Mouse (Mus musculus) telencephalon, adult 2 months (tissue): ENCODE measurements at regions not wholly inside any gene's neighbourhood (a gene's known extent, or its start where the extent isn't known, plus 50 kb on each side); places are given as distances from the start of the nearest gene placed in this dataset.

Experiments used
- DNase-seq: peaks from one replicate; pipeline ENCODE4 v3.0.0-alpha.2; 2011; ENCODE audit warnings: low read depth, low spot score

GRCm38 (mm10) chr10:111111020-111111419 lies 53.5 kb upstream of the Osbpl8 start:
- no peak for DNase-seq

- DNase-seq = peak; percentile 55
Observed at GRCm38 (mm10) chr10:111108658-111109633, 55.6 kb upstream of the Osbpl8 start.

GRCm38 (mm10) chr10:111107852-111108251 lies 56.7 kb upstream of the Osbpl8 start:
- DNase-seq = no peak

GRCm38 (mm10) chr10:111107387-111107786 lies 57.2 kb upstream of the Osbpl8 start:
- peak; percentile 58 for DNase-seq

DNA sequence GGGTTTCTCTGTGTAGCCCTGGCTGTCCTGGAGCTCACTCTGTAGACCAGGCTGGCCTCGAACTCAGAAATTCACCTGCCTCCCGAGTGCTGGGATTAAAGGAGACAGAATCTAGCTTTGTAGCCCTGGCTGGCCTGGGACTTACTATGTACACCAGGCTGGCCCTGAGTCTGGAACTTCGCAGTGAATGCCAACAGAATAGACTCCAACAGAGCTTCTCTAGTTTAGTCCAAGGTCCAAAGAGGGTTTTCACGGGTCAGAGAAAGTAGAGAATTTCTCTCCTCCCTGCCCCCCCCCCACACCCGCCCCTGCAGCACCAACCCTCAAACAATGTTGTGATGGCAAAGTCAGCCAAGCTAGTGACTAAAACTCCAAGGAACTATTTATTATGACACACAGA lies 58.1 kb upstream of the Osbpl8 start:
- no peak for DNase-seq

GRCm38 (mm10) chr10:111105662-111106061 lies 58.9 kb upstream of the Osbpl8 start:
- no peak for DNase-seq

DNA sequence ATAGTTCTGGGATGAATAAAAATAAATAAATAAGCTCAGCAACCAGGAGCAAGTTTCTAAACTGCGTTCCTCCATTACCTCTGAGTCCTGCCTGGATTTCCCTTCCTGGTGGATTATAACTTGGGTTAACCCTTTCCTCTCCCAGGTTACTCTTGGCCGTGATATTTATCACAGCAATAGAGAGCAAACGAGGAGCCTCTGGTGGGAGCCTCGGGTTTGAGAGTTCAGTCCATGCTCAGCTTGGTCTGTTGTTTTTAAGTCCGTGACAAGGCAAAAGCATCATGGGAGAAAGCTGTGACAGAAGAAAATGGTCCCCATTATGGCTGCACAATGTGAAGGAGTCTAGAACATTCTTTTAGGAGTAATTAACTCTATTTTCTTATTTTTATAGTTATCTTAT lies 61.0 kb upstream of the Osbpl8 start:
- no peak for DNase-seq

DNA sequence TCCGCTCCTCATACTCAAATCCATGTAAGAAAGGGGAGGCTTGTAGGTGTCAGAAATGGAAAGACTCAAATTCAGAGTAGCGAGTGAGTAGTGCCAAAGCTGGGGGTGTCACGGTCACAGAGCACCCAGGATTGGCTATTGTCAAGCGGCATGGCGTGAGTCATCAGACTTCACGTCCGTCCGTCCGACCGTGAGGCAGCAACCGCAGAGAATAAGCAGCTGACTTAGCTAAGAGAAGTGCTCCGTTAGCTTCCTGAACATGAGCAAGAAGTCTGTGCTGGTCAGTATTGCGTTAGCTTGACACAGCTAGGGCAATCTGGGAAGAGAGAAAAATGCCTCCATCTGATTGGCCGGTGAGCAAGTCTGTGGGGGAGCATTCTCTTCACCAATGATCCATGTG lies 61.5 kb upstream of the Osbpl8 start:
- DNase-seq = no peak

DNA sequence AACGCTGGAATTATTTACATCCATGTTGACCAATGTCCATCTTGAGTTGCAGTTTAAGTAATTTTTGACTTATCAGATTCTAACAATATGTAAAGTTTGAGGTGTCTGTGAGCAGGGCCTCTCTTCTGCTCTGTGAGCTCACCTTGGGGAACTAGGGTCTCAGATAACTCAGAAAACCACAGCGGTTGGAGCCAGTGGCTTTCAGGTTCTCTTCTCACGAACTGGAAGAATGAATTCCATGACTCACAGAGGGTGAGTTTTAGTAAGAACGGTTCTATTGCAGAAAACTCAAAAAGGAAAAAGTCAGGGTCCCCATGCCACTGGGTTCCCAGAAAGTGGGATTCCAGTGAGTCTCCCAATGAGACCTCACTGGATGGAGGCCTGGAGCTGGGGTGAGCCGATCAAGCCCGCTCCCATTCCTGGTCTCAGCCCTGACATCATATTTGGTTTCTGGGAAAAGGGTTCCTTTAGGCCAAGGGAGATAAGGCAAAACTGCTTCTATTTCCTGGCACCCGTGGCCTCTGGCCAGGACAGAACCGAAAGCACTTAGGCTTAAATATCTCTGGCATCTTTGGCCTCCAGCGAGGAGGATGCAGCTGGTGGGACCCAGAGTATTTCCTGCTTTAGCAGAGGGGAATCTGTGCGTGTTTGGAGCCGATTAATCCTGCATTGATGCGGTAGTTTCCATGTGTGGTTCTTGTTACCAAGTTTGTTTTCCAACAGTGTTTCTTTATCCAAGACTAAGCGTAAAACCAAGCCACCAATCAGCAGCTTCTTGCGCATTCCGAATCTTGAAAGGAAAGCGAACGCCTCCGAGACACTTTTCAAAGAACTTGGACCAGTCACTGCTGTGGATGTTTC lies 62.4 kb upstream of the Osbpl8 start:
- no peak for DNase-seq

- DNase-seq = peak; percentile 68
Observed at GRCm38 (mm10) chr10:111099812-111100464, 64.6 kb upstream of the Osbpl8 start.

DNA sequence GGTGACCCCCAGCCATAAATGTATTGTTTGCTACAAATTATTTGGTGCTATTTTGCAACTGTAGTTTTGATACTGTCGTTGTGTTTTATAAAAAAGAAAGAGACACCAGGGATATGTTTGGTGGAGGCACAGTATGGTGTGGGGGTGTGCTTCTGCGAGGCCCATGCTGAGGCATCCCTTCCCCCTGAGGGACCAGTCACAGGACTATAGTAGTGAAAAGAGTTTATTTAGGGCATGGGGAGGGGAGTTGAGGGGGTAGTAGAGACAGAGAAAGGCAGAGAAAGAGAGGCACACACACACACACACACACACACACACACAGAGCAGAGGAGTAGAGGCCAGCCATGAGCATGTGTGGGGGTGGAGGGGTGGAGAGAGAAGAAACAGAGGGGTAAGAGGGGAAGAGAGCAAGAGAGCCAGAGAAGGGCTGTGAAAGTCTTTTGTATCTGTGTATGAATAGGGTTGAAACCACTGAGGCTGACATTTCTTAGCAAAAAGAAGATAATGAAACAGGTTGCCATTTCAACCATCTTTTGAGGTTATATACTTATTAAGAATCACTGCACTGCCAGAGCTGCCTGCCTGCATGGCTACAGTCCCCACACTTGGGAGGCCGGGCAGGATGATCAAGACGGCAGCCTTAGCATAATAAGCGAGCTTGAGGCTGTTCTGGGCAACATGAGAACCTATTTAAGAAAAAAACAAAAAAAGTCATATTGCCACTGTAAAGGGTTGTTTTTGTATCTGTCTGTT lies 65.3 kb upstream of the Osbpl8 start:
- DNase-seq = no peak

- DNase-seq = no peak
Observed at GRCm38 (mm10) chr10:111097245-111097644, 67.3 kb upstream of the Osbpl8 start.

- no peak for DNase-seq
Observed at GRCm38 (mm10) chr10:111096811-111097210, 67.7 kb upstream of the Osbpl8 start.

- no peak for DNase-seq
Observed at GRCm38 (mm10) chr10:111094405-111094804, 70.1 kb upstream of the Osbpl8 start.

GRCm38 (mm10) chr10:111089382-111089781 lies 75.2 kb upstream of the Osbpl8 start:
- DNase-seq = no peak

DNA sequence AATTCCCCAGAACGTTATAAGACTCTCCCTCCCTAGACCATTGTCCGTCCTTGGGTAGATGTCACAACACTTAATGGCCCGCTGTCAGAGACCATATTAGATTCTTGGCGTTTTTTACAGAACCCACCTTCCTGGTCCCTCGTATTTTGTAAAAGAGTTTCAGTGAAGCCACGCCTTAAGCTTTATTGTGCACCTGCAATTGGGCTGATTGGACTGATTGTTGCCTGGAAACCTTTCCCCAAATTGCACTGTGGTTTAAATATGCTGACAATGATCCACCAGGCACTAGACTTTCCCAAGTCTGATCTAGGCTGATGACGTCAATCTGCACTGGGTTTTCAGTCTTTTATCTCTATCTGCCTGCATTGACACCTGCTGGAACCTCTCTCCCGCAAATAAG lies 75.6 kb upstream of the Zdhhc17 start:
- no peak for DNase-seq

DNA sequence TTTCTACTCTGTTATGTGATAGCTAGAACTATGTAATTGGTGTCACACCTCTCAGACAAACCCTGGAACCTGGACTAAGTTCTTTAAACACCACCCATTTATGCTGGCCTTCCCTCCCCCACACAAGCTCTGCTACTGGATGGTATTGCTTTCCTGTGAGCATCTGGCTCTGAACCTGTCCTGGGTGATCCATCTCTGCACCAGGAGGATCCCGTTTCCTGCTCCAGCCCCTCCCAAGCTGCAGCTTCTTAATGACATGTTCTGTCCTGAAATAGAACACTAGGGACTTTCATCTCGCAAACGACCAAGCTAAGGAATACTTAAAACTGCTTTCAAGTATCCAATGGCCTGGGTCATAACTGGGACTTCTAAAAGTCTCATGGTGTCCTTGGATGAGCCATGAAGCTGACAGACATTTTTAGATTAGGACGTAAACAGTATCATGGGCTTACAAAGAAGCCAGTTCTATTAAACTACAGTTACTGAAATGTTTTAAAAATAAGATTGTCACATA lies 74.4 kb upstream of the Zdhhc17 start:
- no peak for DNase-seq

GRCm38 (mm10) chr10:111083861-111084260 lies 73.9 kb upstream of the Zdhhc17 start:
- no peak for DNase-seq

- DNase-seq = no peak
Observed at GRCm38 (mm10) chr10:111083338-111083737, 73.4 kb upstream of the Zdhhc17 start.

GRCm38 (mm10) chr10:111080322-111080721 lies 70.4 kb upstream of the Zdhhc17 start:
- DNase-seq = peak; percentile 40

- no peak for DNase-seq
Observed at GRCm38 (mm10) chr10:111079051-111079450, 69.1 kb upstream of the Zdhhc17 start.
